ENCODE assay signal across 7 mouse cellular contexts in the genomic region with DNA sequence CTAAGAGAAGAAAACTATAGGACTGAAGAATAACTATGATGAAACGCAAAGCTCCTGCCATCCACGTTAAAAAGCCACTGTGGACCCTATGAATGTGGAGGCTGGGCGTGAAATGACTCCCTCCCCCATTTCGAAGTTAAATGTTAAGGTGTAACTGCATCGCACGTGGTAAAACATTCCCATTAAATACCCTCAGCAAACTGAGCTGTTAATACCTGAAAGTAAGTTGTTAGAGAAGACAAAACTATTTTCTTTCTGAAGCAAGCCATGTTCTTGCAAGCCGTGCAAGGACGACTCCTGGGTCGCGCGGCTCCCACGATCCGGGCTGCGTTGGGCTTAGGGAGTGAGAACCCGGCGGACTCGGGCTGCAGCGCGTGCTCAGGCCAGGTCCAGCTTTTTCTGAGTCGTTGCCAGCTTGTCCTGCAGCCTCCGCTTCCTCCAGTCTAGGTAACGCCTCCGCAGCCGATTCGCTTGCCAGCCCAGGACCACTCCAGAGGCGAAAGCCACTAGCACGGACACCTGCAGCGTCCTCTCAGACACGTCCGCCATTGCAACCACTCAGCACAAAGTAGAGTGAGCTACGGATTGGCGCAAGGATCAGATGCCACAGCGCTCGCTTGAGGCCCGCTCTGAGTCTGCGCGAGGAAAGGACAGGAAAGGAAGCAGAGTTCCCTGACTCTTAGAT. TPM values are rescaled to one million over a fixed set of nuclear protein-coding genes. Genes with fewer than 3 reads are reported as not detected.
DNase-seq lines count a peak whose midpoint lies in the region; ATAC-seq lines count a peak whose summit lies in the region.

A gene (minus strand): TSS at position 570 of the 685 bp plus-strand sequence.

- 1% methylated on average over 37 of the region's 37 CpGs for WGBS in intestine, embryonic 16.5 days
- WGBS in midbrain, embryonic 11.5 days = 1% methylated on average over 37 of the region's 37 CpGs

- peak within 1 kb of the TSS; percentile 72 for H3K27ac ChIP-seq in intestine, embryonic 16.5 days (ENCODE audit: low read length)
- H3K27ac ChIP-seq in midbrain, embryonic 11.5 days (ENCODE audit: low read depth, low read length) = peak within 1 kb of the TSS; percentile 80

- H3K4me1 ChIP-seq in intestine, embryonic 16.5 days (ENCODE audit: control insufficient read depth, insufficient read depth, low read length) = peaks cover 14% of the 10 kb centered on the region
- peaks cover 12% of the 10 kb centered on the region for H3K4me1 ChIP-seq in midbrain, embryonic 11.5 days (ENCODE audit: control insufficient read depth, insufficient read depth, low read length)

- H3K9ac ChIP-seq in intestine, embryonic 16.5 days (ENCODE audit: low read depth, low read length) = peak within 1 kb of the TSS; percentile 74
- peak within 1 kb of the TSS; percentile 89 for H3K9ac ChIP-seq in midbrain, embryonic 11.5 days (ENCODE audit: low read length)

- H3K36me3 ChIP-seq in intestine, embryonic 16.5 days (ENCODE audit: control insufficient read depth, insufficient read depth, low read length) = no peaks in the 10 kb centered on the region
- H3K36me3 ChIP-seq in midbrain, embryonic 11.5 days (ENCODE audit: control insufficient read depth, insufficient read depth, low read length) = no peaks in the 10 kb centered on the region

- peak within 1 kb of the TSS; percentile 61 for H3K4me3 ChIP-seq in intestine, embryonic 16.5 days (ENCODE audit: low read length)
- peak within 1 kb of the TSS; percentile 69 for H3K4me3 ChIP-seq in midbrain, embryonic 11.5 days (ENCODE audit: low read depth, low read length)

- intact Hi-C loops in left cerebral cortex, postnatal 36 days (cut with DNase I) = no loop called here

- H3K9me3 ChIP-seq in intestine, embryonic 16.5 days (ENCODE audit: control insufficient read depth, low read length) = no peaks in the 10 kb centered on the region
- no peaks in the 10 kb centered on the region for H3K9me3 ChIP-seq in midbrain, embryonic 11.5 days (ENCODE audit: control insufficient read depth, low read length)

- H3K27me3 ChIP-seq in intestine, embryonic 16.5 days (replicated peaks; ENCODE audit: control insufficient read depth, insufficient read depth, low read length) = no peaks in the 10 kb centered on the region
- H3K27me3 ChIP-seq in midbrain, embryonic 11.5 days (ENCODE audit: control insufficient read depth, insufficient read depth, low read length) = no peaks in the 10 kb centered on the region

- H3K4me2 ChIP-seq in intestine, embryonic 16.5 days (ENCODE audit: low read depth, low read length) = peak within 1 kb of the TSS; percentile 51
- peak within 1 kb of the TSS; percentile 60 for H3K4me2 ChIP-seq in midbrain, embryonic 11.5 days

- DNase-seq in adrenal gland, adult 8-10 months = peak; percentile 88
- peak; percentile 88 for DNase-seq in embryo, embryonic 9.5 days (ENCODE audit: extremely low spot score)
- peak; percentile 52 to 84 for DNase-seq in gastrocnemius, postnatal 4 days (ENCODE audit: low spot score in 2 of 2)
- peak; percentile 92 to 93 for DNase-seq in left cerebral cortex, postnatal 36 days (ENCODE audit: low spot score in 2 of 2)
- DNase-seq in midbrain, embryonic 11.5 days (ENCODE audit: low spot score, missing footprints) = peak; percentile 98
- peak; percentile 87 for DNase-seq in skeletal muscle tissue, adult 2 months (ENCODE audit: low read depth, low spot score)

- peak; percentile 93 for ATAC-seq in intestine, embryonic 16.5 days
- peak; percentile 94 for ATAC-seq in midbrain, embryonic 11.5 days (ENCODE audit: low FRiP score)

RNA-seq across cellular contexts. Expression of the gene that starts here (rescaled TPM):
- 100 to 1,000 TPM in 1 of 4 experiments, 10 to 100 TPM in 3; 59.5 to 127 (median 77.8) TPM for total RNA-seq in adrenal gland, adult 8-10 months (2022)
- 10 to 100 TPM; 43.9 to 48.3 TPM for total RNA-seq in gastrocnemius, postnatal 4 days (2021)
- polyA plus RNA-seq in intestine, embryonic 16.5 days (2015; fragmentation: Nextera tagmentation; extraction: Ambion mirVana) = 43.0 and 43.2 TPM in 2 replicates
- total RNA-seq in left cerebral cortex, postnatal 36 days (2021) = 10 to 100 TPM; 43.6 to 50.5 TPM
- polyA plus RNA-seq in midbrain, embryonic 11.5 days (2014; fragmentation: Nextera tagmentation; extraction: Ambion mirVana) = 30.1 and 30.8 TPM in 2 replicates

Comparison
In these comparisons a context has a peak if more than half of its experiments do, and no peak if none do; other contexts are left out.
1. Peak in every context shown above with its lines: DNase-seq, ATAC-seq, H3K4me3 ChIP-seq and H3K27ac ChIP-seq.